Mouse (Mus musculus): Measurements from ENCODE around the gene Gm10073.
"Not testable (repeated sequence)": the region's sequence is repeated elsewhere in the genome, so short reads cannot be mapped to it uniquely, and the experiment has no call there.

Gene Gm10073

DNA sequence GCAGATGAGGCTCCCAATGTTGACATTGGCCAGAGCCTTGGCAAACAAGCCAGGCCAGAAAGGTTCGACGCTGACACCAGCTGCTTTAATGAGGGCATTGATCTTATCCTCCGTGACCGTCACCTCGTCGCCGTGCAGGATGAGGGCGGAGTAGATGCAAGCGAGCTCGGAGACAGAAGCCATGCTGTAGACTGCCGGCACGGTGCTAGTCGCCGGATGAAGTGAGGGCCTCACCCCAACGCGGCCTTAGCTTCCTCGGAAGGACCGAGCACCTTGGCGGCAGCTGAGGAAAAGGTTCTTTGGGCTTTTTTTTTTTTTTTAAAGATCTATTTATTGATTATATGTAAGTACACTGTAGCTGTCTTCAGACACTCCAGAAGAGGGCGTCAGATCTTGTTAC is at the start of gene Gm10073:
Gm10073 (minus strand) TSS at position 294 of the 400 bp plus-strand sequence.
- DNase-seq (ENCODE audit: low spot score in 2 of 2) = not testable (repeated sequence)

DNA sequence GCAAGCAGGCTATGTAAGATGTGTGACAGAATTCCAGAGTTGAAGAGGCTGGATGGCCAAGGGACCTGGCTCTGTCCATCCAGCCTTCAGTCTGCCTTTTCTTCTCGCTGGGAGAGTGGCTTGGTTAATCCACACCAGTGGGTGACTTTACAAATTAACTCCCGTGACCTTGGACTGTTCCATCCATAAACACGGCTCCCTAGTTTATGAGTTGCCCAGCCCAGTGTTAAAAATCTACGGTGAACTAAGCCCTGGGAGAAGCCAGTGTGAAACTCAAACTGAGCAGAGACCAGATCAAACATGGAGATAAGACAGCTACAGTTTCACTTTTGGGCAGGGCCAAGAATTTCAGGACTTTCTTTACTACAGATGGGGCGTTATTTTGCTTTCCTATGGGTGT is 49.8 kb upstream of the Gm10073 start:
- DNase-seq (ENCODE audit: low spot score in 2 of 2) = no peak

DNA sequence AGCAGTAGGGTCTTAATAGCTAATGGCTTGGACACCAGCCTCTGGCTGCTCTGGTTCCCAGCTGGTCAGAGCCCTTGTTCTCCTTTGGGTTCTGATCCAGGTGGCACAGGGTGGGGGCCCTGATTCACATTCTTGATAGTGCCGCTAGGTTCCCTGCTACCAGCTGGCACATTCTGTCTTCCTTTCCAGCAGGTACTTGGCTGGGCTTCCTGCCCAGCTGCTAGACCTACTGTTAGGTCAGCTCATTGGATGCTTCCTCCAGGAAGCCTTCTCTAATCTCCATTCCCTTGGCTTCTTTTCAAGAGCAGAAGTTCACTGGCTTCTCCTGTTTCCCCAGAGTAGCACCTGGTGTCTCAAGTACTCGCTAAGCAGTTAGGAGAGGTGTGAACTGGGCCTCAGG is 47.2 kb upstream of the Gm10073 start:
- DNase-seq (ENCODE audit: low spot score in 2 of 2) = no peak

DNA sequence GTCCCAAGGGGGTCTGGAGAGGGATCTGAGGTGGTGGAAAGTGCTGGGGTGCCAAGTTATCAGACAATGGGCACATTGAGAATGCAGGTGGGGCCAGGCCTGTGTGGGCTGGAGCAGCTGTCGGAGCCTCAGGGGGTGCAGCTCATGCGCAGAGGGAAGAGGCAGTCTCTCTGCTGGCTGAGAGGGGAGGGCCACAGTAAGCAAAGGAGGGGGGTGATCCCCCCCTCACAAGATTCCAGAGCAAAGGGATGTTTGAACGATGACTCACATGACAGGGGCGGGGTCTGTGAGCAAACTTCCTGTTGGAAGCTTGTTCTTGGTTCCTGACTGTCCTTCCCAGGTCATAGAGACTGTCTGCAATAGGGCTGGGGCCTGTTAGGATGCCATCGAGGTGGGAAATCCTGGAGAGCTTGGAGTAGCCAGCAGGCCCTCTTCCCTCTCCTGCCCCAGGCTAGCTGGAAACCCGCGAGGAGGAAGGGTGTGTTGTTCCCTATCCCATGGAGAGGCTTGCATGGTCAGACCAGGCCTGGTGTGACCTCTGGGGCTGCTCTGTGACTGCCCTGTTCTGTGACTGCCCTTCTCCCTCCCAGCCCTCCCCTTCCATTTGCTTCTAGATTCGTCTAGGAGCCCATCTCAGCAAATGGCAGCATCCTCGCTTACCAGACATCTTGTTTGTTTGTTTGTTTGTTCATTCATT is 46.4 kb upstream of the Gm10073 start:
- DNase-seq (ENCODE audit: low spot score in 2 of 2) = peak in 1 of 2 experiments; percentile 23

DNA sequence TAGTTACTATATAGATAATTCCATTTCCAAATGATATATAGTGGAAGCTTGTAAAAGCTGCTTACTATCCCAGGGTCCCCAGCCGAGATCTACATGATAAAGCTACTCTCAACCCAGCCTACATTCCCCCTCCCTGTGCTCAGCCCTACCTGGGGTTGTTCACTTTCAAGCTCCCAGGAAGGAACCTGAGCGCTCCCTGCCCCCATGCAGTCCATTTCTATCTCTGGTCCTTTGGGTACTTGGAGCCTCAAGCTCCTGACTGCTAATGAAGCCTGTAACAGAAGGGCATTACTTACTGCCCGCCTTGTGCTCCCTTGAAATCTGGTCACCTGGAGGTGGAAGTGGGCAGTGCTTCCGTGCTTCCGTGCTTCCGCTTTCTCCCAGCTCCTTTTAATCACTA is 45.1 kb upstream of the Gm10073 start:
- no peak for DNase-seq (ENCODE audit: low spot score in 2 of 2)

DNA sequence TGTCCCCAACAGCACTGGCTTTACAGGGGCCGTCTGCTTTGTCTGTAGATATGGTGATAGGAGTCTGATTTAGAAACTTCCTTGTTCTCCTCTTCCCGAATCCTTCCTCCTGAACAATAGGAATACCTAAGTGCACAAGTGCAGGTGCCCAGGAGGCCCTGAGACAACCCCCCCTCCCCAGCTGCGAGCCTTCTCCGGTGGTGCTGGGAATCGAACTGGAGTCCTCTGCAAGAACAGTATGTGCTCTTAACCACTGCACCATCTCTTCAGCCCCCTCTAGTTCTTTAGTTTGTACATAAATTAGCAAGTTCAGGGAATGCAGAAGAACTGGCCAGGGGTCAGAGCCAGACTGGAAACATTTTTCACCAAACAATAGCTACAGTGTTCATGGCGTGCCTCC is 44.6 kb upstream of the Gm10073 start:
- DNase-seq (ENCODE audit: low spot score in 2 of 2) = no peak

DNA sequence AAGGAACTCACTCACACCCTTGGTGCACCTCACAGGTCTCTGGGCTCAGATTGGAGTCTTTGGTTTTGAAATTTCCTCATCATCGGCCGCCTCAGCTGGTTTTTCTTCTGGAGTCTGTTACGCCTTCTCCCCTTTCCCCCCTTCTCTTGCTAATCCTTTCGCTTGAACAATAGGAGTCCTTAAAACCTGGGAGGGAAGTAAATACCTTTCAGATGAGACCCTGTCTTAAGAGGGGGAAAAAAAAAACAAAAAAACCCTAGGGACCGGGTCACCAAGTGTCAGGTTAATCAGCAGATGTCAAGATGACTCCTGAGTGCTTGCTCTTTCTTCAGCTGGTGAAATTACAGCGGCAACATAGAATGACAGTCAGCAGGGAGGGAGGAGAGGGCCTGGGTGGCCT is 43.9 kb upstream of the Gm10073 start:
- DNase-seq (ENCODE audit: low spot score in 2 of 2) = no peak

DNA sequence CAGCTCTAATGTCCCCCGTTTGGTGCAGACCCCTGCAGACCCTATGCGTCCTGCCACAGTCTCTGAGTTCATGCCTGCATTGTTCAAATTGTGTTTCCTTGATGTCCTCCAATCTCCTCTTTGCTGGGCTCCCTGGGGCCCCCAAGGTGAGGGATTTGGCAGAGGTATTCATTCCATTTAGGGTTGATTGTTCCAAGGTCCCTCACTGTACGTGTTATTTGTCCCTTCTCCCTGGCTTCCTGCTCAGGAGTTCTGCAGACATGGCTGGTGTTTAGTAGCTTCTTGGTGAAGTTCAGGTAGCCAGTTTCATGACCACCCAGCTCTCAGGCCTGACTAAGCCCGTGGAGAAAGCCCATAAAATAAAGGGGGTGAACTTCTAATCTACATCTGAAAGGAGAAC is 43.4 kb upstream of the Gm10073 start:
- no peak for DNase-seq (ENCODE audit: low spot score in 2 of 2)

DNA sequence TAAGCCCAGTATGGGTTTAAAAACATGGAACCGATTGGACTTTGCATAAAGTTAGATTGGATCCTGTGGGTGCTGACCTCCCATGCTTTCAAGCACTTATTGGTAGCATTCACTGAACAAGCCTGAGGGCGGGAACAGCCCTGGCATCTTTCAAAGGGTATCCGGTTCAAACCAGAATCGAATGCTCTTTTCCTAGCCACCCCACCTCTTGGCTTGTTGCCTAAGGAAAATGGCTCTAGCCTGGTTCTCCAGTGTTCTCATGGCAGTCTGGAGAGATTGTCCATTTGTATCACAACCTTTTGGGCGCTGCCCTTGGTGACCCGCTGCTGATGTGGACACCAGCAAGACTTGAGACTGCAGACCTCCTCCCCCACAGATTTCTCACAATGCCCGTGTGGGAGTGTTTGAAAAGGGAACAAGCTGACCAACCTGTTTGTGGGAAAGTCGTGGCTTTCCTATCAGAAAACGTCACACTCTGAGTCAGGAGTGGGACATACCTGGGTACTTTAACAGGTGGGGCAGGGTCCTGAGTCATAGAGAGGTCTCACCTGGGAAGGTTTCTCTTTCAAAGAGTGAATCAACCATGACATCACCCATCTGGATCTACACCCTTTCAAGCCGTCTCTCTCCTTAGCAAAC is 42.5 kb upstream of the Gm10073 start:
- no peak for DNase-seq (ENCODE audit: low spot score in 2 of 2)

DNA sequence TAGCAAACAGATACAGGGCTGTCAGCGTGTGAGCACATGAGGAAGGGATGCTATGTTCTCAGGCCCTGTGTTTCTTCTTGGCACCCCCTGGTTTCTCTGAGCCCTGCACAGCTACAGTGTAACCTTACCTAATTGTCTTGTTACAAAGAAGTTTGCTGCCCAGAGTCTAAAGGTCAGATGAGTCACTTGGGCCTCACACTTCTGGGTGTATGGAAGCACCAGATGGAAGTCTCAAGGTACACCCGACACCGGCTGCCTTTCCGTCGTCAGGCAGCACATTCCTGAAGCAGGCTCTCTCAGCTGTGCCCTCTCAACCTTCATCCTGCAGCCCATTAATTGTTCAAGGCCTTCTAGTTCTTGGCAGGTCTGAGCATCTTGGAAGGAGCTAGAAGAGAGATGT is 41.4 kb upstream of the Gm10073 start:
- DNase-seq (ENCODE audit: low spot score in 2 of 2) = no peak

DNA sequence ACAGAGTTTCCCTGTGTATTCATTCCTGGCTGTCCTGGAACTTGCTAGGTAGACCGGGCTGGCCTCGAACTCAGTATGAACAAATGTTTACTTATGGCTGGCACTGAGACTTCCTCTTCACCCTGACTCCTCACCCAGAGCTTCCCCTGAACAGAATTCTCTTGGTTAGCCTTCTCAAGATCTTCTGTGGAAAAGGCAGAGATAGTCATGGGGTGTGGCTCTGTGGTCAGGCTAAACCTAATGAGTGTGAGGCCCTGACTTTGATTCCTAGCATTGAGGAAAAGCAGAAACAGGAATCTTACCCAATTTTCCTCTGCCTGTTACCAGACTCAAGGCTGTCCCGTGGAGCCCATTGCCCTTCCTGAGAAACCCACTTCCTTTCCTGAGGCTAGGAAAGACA is 38.8 kb upstream of the Gm10073 start:
- no peak for DNase-seq (ENCODE audit: low spot score in 2 of 2)

DNA sequence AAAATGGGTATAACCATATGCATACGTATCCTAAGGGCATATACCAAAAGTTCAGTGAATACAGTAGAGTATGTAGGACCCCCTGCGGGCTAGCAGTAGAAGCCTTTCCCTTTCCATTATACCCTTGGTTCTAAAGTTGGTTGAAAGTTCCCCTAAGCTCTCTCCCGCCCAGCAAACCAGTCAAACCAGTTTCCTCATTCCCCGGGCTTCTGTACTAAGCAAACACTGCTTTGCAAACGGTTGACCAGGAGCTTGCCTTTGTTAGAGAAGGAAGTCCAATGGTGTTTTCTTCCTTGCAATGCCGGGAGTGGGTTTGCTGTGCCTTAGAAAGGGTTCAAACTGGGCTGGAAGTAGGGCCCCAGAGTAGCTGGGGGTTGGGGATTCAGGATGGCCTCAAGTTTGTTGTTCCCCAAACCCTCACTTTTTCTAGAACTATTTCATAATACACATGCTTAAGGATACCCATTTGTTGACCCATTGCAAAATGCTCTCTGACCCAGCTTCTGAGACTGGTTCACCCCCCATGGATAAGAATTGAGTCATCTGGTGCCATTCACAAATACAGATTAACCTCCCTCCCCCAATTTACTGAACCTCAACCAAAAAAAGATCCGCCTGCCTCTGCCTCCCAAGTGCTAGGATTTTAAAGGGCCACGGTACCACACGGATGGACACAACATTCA is 37.8 kb upstream of the Gm10073 start:
- no peak for DNase-seq (ENCODE audit: low spot score in 2 of 2)

DNA sequence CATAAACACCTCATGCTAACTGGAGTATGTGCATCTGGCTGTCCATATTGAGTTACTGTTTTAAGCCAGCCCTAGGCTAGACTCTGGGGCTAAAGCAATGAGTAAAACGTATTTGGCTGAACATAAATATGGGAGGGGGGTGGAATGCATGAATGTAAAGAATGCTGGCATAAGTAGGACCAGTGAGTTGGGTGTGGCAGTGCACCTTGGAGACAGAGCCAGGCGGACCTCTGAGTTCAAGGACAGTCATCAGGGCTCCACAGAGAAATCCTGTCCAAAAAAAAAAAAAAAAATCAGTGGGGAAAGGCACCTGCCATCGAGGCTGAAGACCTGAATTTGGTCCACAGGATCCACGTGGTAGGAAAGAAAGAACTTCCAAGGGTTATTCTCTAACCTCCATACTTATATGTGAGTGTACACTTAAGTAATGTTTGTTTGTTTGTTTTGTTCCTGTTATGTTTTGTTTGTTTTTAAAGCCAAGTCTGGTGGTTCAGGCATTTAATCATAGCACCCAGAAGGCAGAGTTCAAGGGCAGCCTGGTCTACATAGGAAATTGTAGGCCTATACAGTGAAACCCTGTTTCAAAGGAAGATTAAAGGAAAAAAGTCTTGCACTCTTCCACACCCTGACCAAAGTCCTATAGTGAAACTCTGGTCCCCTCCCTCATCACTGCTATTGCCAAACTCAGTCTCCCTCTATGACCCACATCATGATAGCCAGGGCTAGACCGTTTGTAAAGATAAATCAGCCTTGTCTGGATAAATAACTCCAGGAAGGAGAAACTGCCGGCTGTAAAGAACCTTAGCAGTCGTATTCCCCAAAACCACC is 36.0 kb upstream of the Gm10073 start:
- DNase-seq (ENCODE audit: low spot score in 2 of 2) = no peak

DNA sequence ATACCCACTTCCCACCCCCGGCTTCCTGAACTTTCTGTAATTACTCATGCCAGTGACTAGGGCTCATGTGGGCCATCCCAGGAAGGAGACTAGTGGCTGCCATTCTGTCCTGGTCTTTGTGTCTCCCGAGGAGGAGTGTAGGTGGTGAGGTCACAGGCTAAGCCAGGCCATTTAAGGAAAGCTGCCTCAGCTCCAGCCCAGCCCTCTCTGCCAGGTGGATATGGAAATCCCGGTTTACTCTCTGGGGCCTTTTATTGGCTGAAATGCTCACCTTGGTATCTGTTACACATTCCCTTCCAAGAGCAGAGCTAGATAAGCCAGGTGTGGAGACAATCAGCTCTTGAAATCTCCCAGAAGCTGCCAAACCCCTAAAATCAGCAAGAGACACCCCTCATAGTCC is 35.2 kb upstream of the Gm10073 start:
- no peak for DNase-seq (ENCODE audit: low spot score in 2 of 2)

DNA sequence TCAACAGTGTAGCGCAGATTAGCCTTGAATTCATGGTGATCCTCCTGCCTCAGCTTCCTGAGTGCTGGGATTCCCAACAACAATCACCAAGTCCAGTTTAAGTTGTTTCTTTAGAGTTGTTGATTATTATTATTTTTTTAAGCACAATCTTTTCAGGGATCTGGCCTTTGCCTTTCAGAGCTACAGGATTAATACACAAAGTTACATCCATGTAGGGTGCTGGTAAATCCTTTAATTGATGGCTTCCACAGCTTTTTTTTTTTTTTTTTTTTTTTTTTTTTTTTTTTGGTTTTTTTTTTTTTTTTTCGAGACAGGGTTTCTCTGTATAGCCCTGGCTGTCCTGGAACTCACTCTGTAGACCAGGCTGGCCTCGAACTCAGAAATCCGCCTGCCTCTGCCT is 34.5 kb upstream of the Gm10073 start:
- DNase-seq (ENCODE audit: low spot score in 2 of 2) = not testable (repeated sequence)

DNA sequence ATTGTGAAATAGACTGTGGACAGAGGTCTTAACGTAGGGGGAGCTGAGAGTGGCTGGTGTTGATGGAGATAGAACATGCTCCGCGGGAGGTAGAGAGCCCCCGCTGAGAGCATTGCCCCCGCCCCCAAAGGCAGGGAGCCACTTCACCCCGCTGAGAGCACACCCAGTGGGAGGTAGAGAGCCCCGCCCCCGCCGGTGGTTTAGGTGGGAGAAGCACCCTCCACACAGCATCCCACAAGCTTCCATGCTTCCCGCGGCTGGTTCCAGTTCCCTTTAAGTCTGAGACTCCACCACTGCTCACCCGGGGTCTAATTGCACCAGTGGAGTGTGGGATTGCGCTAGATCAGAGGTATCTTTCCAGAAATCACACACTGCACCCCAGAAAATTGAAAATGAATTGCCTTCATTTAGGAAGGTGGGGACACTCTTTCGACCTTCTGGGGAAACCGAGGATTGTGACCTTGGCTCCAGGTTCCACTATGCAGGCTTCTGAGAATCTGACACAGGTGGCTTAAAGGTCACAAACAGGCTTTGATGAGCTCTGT is 33.4 kb upstream of the Gm10073 start:
- DNase-seq (ENCODE audit: low spot score in 2 of 2) = no peak

DNA sequence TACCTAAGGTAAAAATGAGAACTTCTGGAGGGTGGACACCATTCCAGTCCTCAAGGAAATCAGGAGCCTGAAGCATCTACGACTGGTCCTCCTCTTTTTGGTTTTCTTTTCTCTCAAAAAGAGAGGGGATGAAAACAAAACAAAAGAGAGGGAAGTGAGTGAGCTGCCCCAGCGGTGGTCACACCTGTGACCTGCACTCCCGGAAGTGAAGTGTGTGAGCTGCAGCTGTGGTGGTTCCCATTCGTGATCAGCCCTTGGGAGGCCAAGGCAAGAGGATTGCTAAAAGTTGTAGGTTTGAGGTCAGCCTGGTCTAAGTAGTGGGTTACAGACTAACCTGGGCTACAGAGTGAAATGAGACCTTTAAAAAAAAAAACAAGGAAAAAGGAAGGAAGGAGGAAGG is 32.9 kb upstream of the Gm10073 start:
- DNase-seq (ENCODE audit: low spot score in 2 of 2) = no peak

DNA sequence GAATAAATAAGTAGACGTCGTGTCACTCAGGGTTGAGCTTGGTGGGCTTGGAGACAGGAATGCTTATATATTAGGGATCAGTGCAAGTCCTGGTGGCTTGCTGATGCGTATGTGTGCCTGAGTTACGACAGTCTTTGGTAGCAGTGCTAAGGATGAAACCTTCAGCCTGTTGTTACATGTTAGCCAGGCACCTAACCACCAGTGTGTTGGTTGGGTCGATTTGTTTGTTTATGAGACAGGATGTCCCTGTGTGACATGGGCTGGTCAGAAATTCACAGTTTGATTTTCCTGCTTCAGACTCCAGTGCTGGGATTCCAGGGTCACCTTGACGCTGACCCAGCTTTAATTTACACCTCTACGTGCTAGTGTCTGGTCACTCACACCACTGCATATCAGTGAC is 32.4 kb upstream of the Gm10073 start:
- DNase-seq (ENCODE audit: low spot score in 2 of 2) = no peak

DNA sequence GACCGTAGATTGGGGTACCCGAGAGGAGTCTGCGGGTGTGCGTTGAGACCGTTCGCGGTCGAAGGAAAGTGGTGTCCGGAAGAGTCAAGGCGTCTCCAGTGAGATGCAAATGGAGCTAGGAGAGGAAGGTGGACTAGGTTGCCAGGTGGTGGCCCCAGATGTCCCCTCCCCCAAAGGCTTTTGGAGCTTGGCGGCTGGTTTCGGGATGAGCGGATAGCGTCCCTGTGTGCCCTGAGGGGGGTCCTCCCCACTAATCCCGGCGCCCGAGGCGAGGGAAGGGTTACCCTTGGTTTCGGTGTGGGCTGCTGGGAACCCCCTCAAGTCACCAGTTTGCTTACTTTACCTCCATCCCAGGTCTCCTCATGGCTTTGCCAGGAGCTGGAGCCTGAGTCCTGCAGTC is 30.7 kb upstream of the Gm10073 start:
- DNase-seq (ENCODE audit: low spot score in 2 of 2) = no peak

DNA sequence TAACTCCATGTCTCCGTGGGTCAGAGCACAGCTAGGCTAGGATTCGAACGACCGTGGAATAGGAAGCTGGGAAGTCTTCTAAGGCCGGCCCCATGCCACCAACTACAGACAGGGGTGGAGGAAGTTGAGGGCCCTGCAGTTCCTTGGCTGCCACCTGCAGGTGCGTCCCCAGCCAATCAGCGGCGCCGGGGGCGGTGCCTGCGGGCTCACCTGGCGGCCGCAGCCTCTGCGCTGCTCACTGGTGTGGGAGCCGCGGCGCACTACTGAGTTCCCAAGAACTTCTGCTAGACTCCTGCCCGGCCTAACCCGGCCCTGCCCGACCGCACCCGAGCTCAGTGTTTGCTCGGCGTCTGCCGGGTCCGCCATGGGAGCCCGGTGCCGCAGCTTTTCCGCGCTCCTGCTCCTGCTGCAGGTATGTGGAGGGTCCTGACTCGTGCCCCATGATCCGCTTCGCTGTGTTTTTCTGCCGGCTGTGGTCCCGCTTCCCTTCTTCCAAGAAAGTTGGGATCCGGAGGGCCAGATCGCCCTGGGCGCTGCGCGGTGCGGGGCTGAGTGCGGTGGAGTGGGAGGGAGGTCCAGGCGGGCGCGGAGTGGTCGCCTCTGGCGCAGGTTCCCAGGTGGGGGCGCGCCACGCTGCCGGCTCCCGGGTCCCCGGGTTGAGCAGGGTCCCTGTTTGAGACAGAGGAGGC is 30.0 kb upstream of the Gm10073 start, which contains the start of gene Cdh1:
Cdh1 (plus strand) TSS at position 221 of the 689 bp plus-strand sequence.
- DNase-seq (ENCODE audit: low spot score in 2 of 2) = peak; percentile 30 to 35

DNA sequence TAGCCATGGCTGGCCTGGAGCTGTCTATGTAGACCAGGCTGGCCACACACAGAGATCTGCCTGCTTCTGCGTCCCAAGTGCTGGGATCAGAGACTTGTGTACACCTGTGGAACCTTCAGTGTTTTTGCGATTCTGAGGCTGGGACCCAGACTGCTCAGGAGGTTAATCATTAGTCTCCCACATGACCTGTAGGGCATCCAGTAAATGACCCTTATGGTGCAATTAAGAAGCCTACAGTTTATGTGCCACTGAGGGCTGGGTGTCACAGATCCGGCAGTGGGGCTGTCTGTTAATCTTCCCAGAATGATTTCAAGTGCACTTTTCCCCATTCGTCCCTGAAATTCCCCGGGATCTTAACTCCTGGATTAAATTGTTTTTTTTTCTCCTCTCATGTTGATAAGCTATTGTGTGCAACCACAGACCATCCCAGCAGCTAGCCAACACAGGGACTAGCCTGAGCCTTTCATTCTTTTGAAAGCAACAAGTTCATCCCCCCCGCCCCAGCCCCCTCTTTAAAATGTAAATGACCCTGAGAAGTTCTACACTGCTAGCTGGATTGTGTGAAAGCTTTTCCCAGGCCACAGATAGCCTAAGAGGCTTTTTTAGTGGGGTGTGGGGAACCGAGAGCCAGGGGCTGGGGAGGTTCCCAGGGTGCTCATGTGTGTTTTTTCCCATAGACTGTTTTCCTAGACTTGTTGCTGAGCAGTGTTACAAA is 26.2 kb upstream of the Gm10073 start:
- DNase-seq (ENCODE audit: low spot score in 2 of 2) = no peak

Measured in right cerebral cortex, postnatal 10 days (tissue).